Comparison of ENCODE assay signal across 16 mouse cellular contexts in the genomic region with DNA sequence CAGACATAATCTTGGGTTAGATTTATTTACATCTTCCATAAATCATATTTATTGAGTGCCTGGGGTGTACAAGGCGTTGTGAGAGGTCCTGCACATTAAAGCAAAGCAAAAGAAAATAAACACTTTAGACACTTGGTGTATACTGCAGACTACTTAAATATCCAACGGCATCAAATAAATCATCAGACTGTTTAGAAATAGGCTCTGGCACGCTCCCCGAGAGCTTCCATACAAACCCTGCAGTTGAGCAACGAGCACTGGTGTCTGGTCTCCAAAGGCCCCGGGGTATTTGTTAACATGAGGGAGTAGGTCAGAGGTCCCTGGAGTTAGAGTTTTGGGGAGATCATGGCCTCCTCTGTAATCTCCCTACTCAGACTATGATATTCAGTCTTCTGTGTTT.
DNase-seq lines count a peak whose midpoint lies in the region; ATAC-seq and TF ChIP-seq lines count a peak whose summit lies in the region.
"Had no signal": no experiment of that assay in that cellular context is flagged by ENCODE, and none has a peak within 500 bp of the region (broad histone marks: within the 10 kb centered on the region; RNA-seq: fewer than 3 reads in every experiment).

No protein-coding gene starts in this region.

- H3K4me3 ChIP-seq in kidney, adult 2 months (ENCODE audit: insufficient read depth, low read depth, low read length), result no peak overlapping the region
- H3K4me3 ChIP-seq in kidney, embryonic 16.5 days (ENCODE audit: low read length), result no peak overlapping the region
- H3K4me3 ChIP-seq: limb, embryonic 12.5 days; midbrain, embryonic 15.5 days had no signal

- DNase-seq in kidney, adult 2 months, result peak; percentile 25
- DNase-seq in kidney, adult 8-10 months, result no peak
- peak; percentile 43 for DNase-seq in adrenal gland, postnatal 14 days
- DNase-seq in mesoderm, embryonic 11.5 days (ENCODE audit: low read depth, low spot score), result peak; percentile 22
- no peak for DNase-seq in right cerebral cortex, postnatal 14 days
- no peak for DNase-seq in thymus, postnatal 4 days
- no peak for DNase-seq in testis, postnatal 10 days (ENCODE audit: low spot score)
- DNase-seq: cerebellum, postnatal 36 days; gastrocnemius, postnatal 10 days; retina, postnatal 1 day; thymus, postnatal 14 days had no signal

- no peaks in the 10 kb centered on the region for H3K9me3 ChIP-seq in kidney, embryonic 16.5 days (ENCODE audit: low read length)
- H3K9me3 ChIP-seq: limb, embryonic 12.5 days; midbrain, embryonic 15.5 days had no signal

- H3K36me3 ChIP-seq in kidney, adult 2 months (ENCODE audit: control insufficient read depth, insufficient read depth, low read length), result no peaks in the 10 kb centered on the region
- H3K36me3 ChIP-seq in kidney, embryonic 16.5 days (ENCODE audit: insufficient read depth, low read length), result no peaks in the 10 kb centered on the region
- H3K36me3 ChIP-seq: limb, embryonic 12.5 days; midbrain, embryonic 15.5 days had no signal

- no peak overlapping the region for H3K27ac ChIP-seq in kidney, adult 2 months (ENCODE audit: insufficient read depth, low read depth, low read length)
- H3K27ac ChIP-seq in kidney, embryonic 16.5 days (ENCODE audit: low read length), result no peak overlapping the region
- H3K27ac ChIP-seq: limb, embryonic 12.5 days; midbrain, embryonic 15.5 days had no signal

- no peaks in the 10 kb centered on the region for H3K27me3 ChIP-seq in kidney, adult 2 months (replicated peaks; ENCODE audit: control insufficient read depth, insufficient read depth, low read length)
- peaks cover 41% of the 10 kb centered on the region for H3K27me3 ChIP-seq in kidney, embryonic 16.5 days (ENCODE audit: insufficient read depth, low read length)
- H3K27me3 ChIP-seq: midbrain, embryonic 15.5 days had no signal

- TF ChIP-seq POLR2A in kidney, adult 2 months (IDR thresholded peaks at IDR 0.05; ENCODE audit: low read depth, low read length), result no peak

- no peak for TF ChIP-seq CTCF in kidney, adult 2 months (conservative IDR thresholded peaks at IDR 0.05; ENCODE audit: insufficient read depth, insufficient read length, low read depth, low read length)

- WGBS in kidney, adult 2 months, result 44% methylated on average over 6 of the region's 6 CpGs
- 20% methylated on average over 6 of the region's 6 CpGs for WGBS in kidney, embryonic 16.5 days

- no peaks in the 10 kb centered on the region for H3K4me1 ChIP-seq in kidney, adult 2 months (ENCODE audit: control insufficient read depth, insufficient read depth, low read length)
- peaks cover 9% of the 10 kb centered on the region; the same call in 1 of the 2 replicates for H3K4me1 ChIP-seq in kidney, embryonic 16.5 days (ENCODE audit: insufficient read depth, low read length)

- ATAC-seq in kidney, embryonic 16.5 days (ENCODE audit: low FRiP score, low TSS enrichment), result peak; percentile 73; the same call in 1 of the 2 replicates
- ATAC-seq: forebrain, embryonic 14.5 days; inflammation-experienced regulatory T-cells, adult 6 months; midbrain, embryonic 15.5 days had no signal

- H3K4me2 ChIP-seq in kidney, embryonic 16.5 days (replicated peaks; ENCODE audit: low read depth, low read length), result no peak overlapping the region
- H3K4me2 ChIP-seq: limb, embryonic 12.5 days; midbrain, embryonic 15.5 days had no signal

- H3K9ac ChIP-seq in kidney, embryonic 16.5 days (replicated peaks; ENCODE audit: low read length), result no peak overlapping the region
- H3K9ac ChIP-seq: limb, embryonic 12.5 days; midbrain, embryonic 15.5 days had no signal

Comparison
In these comparisons a context has a peak if more than half of its experiments do, and no peak if none do; other contexts are left out.
1. DNase-seq: peak in kidney, adult 2 months (single experiment), adrenal gland, postnatal 14 days (single experiment) and mesoderm, embryonic 11.5 days (single experiment); none in kidney, adult 8-10 months (0 of 2), right cerebral cortex, postnatal 14 days (single experiment), thymus, postnatal 4 days (single experiment) and testis, postnatal 10 days (single experiment).